Mouse (Mus musculus): ENCODE measurements around the gene Dnajc11. TPM values are rescaled to one million over a fixed set of nuclear protein-coding genes. Genes with fewer than 3 reads are reported as not detected.

Gene Dnajc11
- polyA plus RNA-seq, 1 experiment: 61.5 TPM

DNA sequence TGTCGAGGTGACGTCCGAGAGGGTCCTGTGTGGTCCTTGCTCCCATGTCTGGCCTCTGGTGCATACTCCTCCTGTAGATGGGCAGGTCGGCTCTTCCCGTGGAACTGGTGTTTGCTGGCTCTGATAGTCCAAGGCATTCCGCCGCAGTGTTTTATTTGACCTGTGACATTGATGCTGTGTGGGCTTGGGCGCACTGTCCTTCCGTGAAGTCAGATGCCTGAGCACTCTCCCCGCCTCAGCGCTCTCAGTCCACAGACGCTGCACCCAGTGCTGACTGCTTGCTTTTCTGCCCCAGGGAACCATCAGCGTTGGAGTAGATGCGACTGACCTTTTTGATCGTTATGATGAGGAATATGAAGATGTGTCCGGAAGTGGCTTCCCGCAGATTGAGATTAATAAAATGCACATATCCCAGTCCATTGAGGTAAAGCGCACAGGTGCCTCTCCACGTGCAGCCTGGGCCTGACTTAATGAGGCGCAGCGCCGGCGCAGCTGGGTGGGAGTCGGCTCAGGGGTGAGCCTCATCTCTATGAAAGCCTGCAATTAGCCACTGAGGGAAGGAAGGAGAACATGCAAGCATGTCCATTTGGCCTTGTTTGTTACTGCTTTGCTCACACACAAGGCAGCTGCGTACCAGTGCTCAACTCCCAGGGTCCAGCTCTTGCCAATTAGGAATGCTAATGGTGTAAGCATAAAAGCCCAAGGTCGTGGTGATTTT, 34.9 kb downstream of the Dnajc11 start:
- H3K36me3 ChIP-seq (ENCODE audit: control insufficient read depth, insufficient read depth): peaks cover 47% of the 10 kb centered on the region
- no peaks in the 10 kb centered on the region for H3K79me3 ChIP-seq (ENCODE audit: low read depth)
- no peak overlapping the region for H3ac ChIP-seq (ENCODE audit: control insufficient read depth, insufficient read length, low read depth)
- H3K27me3 ChIP-seq (ENCODE audit: control insufficient read depth, insufficient read depth, insufficient read length): no peaks in the 10 kb centered on the region
- no peak overlapping the region for H3K4me3 ChIP-seq (ENCODE audit: insufficient read depth, poor library complexity, severe bottlenecking)
- TF ChIP-seq USF1 (IDR thresholded peaks at IDR 0.05; ENCODE audit: low read depth) (no peak), CEBPB (IDR thresholded peaks at IDR 0.05; ENCODE audit: low read depth) (no peak), CTCF (IDR thresholded peaks at IDR 0.05; ENCODE audit: control insufficient read depth, insufficient read depth, insufficient read length) (no peak)
- H3K79me2 ChIP-seq (ENCODE audit: control insufficient read depth, insufficient read depth): no peaks in the 10 kb centered on the region

DNA sequence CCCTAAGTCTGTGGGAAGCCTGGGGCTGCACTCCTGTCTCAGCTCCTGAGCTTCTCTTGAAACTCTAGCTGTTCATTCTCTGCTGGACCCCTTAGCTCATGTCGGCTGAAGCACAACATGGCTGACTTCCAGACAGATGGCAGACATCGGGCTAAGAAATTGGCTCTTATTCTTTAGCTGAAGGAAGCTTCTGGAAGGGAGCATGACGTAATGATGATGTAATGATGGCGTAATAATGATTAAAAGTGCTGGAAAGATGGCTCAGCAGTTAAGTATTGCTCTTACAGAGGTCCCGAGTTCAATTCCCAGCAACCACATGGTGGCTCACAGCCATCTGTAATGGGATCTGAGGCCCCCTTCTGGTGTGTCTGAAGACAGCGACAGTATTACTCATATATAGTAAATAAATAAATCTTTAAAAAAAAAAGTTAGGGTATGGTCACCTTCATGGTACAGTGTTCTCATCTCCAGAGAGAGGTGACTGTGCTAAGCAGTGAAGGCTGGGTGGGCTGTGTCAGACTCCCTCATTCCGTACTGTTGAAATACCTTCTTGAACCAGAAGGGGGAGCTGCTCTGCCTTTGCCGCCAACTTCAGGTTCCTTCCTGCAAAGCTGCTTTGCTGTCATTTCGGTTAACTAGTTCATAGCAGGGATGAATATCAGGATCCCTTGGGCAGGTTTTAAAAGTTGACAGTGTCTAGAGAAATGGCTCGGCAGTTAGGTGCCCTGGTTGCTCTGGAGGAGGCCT, 38.9 kb downstream of the Dnajc11 start:
- Histone ChIP-seq H3K4me3 (ENCODE audit: insufficient read depth, poor library complexity, severe bottlenecking) (no peak overlapping the region), H3ac (ENCODE audit: control insufficient read depth, insufficient read length, low read depth) (no peak overlapping the region), H3K36me3 (ENCODE audit: control insufficient read depth, insufficient read depth) (peaks cover 47% of the 10 kb centered on the region), H3K79me3 (ENCODE audit: low read depth) (no peaks in the 10 kb centered on the region), H3K27me3 (ENCODE audit: control insufficient read depth, insufficient read depth, insufficient read length) (no peaks in the 10 kb centered on the region), H3K79me2 (ENCODE audit: control insufficient read depth, insufficient read depth) (no peaks in the 10 kb centered on the region)
- TF ChIP-seq FOSL1 (IDR thresholded peaks at IDR 0.05; ENCODE audit: insufficient read depth, low read length, poor library complexity, severe bottlenecking) (no peak), USF1 (IDR thresholded peaks at IDR 0.05; ENCODE audit: low read depth) (no peak), MYOD1 (IDR thresholded peaks at IDR 0.05; ENCODE audit: control insufficient read depth, insufficient read length, low read depth) (no peak), CEBPB (IDR thresholded peaks at IDR 0.05; ENCODE audit: low read depth) (no peak), CTCF (IDR thresholded peaks at IDR 0.05; ENCODE audit: control insufficient read depth, insufficient read depth, insufficient read length) (no peak)

DNA sequence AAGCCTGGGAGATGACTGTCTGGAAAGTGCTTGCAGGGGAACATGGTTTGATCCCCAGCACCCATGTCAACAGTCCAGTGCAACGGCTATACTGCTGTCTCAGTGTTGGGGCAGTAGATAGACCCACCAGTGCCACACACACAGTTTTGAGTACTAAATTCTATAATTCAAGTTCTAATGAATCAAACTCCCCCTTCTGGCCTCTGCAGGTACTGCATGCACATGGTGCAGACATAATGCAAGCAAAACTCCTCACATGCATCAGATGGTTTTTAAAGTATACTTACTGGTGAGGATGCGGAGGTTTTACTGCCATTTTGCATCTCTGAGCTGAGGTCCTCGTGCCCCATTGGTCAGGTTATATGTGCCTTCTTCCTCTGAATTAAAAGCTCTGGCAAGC, 42.0 kb downstream of the Dnajc11 start:
- peaks cover 59% of the 10 kb centered on the region for H3K36me3 ChIP-seq (ENCODE audit: control insufficient read depth, insufficient read depth)
- no peak overlapping the region for H3ac ChIP-seq (ENCODE audit: control insufficient read depth, insufficient read length, low read depth)
- no peak for TF ChIP-seq FOSL1 (IDR thresholded peaks at IDR 0.05; ENCODE audit: insufficient read depth, low read length, poor library complexity, severe bottlenecking)
- TF ChIP-seq MAX (IDR thresholded peaks at IDR 0.05): no peak
- no peak for TF ChIP-seq USF1 (IDR thresholded peaks at IDR 0.05; ENCODE audit: low read depth)
- TF ChIP-seq MYOD1 (IDR thresholded peaks at IDR 0.05; ENCODE audit: control insufficient read depth, insufficient read length, low read depth): no peak
- no peak for TF ChIP-seq CTCF (IDR thresholded peaks at IDR 0.05; ENCODE audit: control insufficient read depth, insufficient read depth, insufficient read length)
- TF ChIP-seq MYOG (IDR thresholded peaks at IDR 0.05; ENCODE audit: control insufficient read depth, extremely low read depth, insufficient read length): no peak
- no peak for TF ChIP-seq CEBPB (IDR thresholded peaks at IDR 0.05; ENCODE audit: low read depth)
- no peaks in the 10 kb centered on the region for H3K27me3 ChIP-seq (ENCODE audit: control insufficient read depth, insufficient read depth, insufficient read length)
- no peaks in the 10 kb centered on the region for H3K79me2 ChIP-seq (ENCODE audit: control insufficient read depth, insufficient read depth)
- H3K4me3 ChIP-seq (ENCODE audit: insufficient read depth, poor library complexity, severe bottlenecking): no peak overlapping the region
- no peaks in the 10 kb centered on the region for H3K79me3 ChIP-seq (ENCODE audit: low read depth)

DNA sequence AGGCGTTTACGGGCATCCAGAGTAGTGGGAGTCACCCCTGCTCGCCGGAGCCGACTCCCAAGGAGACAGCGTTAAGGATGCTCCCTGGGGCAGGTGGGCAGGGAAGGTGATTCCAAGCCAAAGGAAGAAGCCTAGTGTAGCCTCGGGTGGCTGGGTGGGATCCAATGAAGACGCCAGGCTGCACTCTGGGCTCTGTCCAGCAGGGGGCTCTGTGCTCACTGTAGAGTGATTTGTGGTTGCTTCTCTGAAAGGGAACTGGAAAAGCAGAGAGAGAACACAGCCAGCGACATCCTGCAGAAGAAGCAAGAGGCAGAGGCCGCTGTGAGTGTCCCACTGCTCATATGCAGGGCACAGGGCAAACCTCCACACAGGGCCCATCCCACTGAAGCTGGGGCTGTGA, 44.3 kb downstream of the Dnajc11 start:
- Histone ChIP-seq H3ac (ENCODE audit: control insufficient read depth, insufficient read length, low read depth) (no peak overlapping the region), H3K4me3 (ENCODE audit: insufficient read depth, poor library complexity, severe bottlenecking) (no peak overlapping the region), H3K27me3 (ENCODE audit: control insufficient read depth, insufficient read depth, insufficient read length) (no peaks in the 10 kb centered on the region), H3K79me3 (ENCODE audit: low read depth) (no peaks in the 10 kb centered on the region), H3K79me2 (ENCODE audit: control insufficient read depth, insufficient read depth) (no peaks in the 10 kb centered on the region), H3K36me3 (ENCODE audit: control insufficient read depth, insufficient read depth) (peaks cover 63% of the 10 kb centered on the region)
- TF ChIP-seq CEBPB (IDR thresholded peaks at IDR 0.05; ENCODE audit: low read depth) (no peak), CTCF (IDR thresholded peaks at IDR 0.05; ENCODE audit: control insufficient read depth, insufficient read depth, insufficient read length) (peak; percentile 79)

DNA sequence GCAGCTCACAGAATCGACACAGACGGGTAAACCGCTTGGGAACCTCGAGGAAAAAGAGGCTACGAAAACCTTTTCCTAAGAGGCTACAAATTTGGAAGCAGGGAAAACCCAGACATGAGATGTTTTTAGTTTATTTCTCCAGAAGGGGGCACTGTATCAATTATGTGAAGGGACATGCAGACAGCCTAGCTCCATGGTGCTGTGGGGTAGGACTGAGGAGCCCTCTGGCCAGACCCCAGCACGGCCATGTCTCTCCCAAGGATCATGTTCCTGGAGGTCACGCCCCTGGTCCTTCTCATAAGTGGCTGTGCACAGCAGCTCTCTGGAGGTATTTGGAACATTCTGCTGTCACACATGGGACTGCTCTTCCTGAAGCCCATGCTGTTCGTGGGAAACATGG, 47.2 kb downstream of the Dnajc11 start:
- Histone ChIP-seq H3K79me2 (ENCODE audit: control insufficient read depth, insufficient read depth) (no peaks in the 10 kb centered on the region), H3K4me3 (ENCODE audit: insufficient read depth, poor library complexity, severe bottlenecking) (no peak overlapping the region), H3K27me3 (ENCODE audit: control insufficient read depth, insufficient read depth, insufficient read length) (no peaks in the 10 kb centered on the region), H3ac (ENCODE audit: control insufficient read depth, insufficient read length, low read depth) (no peak overlapping the region), H3K36me3 (ENCODE audit: control insufficient read depth, insufficient read depth) (peaks cover 52% of the 10 kb centered on the region), H3K79me3 (ENCODE audit: low read depth) (no peaks in the 10 kb centered on the region)
- no peak for TF ChIP-seq CTCF (IDR thresholded peaks at IDR 0.05; ENCODE audit: control insufficient read depth, insufficient read depth, insufficient read length)
- TF ChIP-seq MYOD1 (IDR thresholded peaks at IDR 0.05; ENCODE audit: control insufficient read depth, insufficient read length, low read depth): no peak
- no peak for TF ChIP-seq FOSL1 (IDR thresholded peaks at IDR 0.05; ENCODE audit: insufficient read depth, low read length, poor library complexity, severe bottlenecking)
- TF ChIP-seq USF1 (IDR thresholded peaks at IDR 0.05; ENCODE audit: low read depth): no peak
- no peak for TF ChIP-seq MAX (IDR thresholded peaks at IDR 0.05)
- TF ChIP-seq MYOG (IDR thresholded peaks at IDR 0.05; ENCODE audit: control insufficient read depth, extremely low read depth, insufficient read length): no peak
- TF ChIP-seq CEBPB (IDR thresholded peaks at IDR 0.05; ENCODE audit: low read depth): no peak

DNA sequence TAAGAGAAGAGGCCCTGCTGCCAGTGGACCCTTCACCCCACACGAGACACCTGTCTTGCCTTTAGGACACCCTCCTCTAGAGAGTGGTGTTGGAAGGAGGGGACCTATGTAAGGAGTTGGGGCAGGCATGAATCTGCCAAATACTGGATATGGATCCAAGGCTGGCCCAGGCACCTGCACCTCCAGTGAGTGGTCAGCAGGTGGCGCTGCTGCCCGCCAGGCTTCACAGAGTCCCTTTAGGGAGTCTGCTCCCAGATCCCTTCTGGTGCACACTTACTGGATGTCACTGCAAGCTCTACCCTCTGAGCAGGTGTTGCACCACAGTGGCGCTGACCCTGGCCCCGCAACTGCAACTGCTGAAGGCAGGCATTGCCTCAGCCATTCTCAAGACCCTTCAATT, 47.9 kb downstream of the Dnajc11 start:
- H3K4me3 ChIP-seq (ENCODE audit: insufficient read depth, poor library complexity, severe bottlenecking): no peak overlapping the region
- H3K79me2 ChIP-seq (ENCODE audit: control insufficient read depth, insufficient read depth): peaks cover under 1% of the 10 kb centered on the region
- H3ac ChIP-seq (ENCODE audit: control insufficient read depth, insufficient read length, low read depth): no peak overlapping the region
- H3K36me3 ChIP-seq (ENCODE audit: control insufficient read depth, insufficient read depth): peaks cover 50% of the 10 kb centered on the region
- no peaks in the 10 kb centered on the region for H3K79me3 ChIP-seq (ENCODE audit: low read depth)
- TF ChIP-seq MAX (IDR thresholded peaks at IDR 0.05): no peak
- TF ChIP-seq CTCF (IDR thresholded peaks at IDR 0.05; ENCODE audit: control insufficient read depth, insufficient read depth, insufficient read length): peak; percentile 97
- H3K27me3 ChIP-seq (ENCODE audit: control insufficient read depth, insufficient read depth, insufficient read length): no peaks in the 10 kb centered on the region

Data from C2C12 (cell line).